Mouse (Mus musculus) myocyte (in vitro differentiated cells): ENCODE data around the gene Tshz3. TPM values are rescaled to one million over a fixed set of nuclear protein-coding genes. Genes with fewer than 3 reads are reported as not detected.
A peak's percentile ranks its signal among the peaks of the same experiment; 100 is the strongest.

Experiments used
- H3K27me3 ChIP-seq: one replicate; pipeline ENCODE4 v1.6.1; 2011; ENCODE audit not compliant: control insufficient read depth, insufficient read depth, insufficient read length
- H3K36me3 ChIP-seq: one replicate; pipeline ENCODE4 v1.6.1; 2011; ENCODE audit not compliant: control insufficient read depth, insufficient read depth
- H3K4me2 ChIP-seq: one replicate; pipeline ENCODE4 v1.6.1; 2011; ENCODE audit warnings: low read depth, control low read depth
- H3K4me3 ChIP-seq: one replicate; pipeline ENCODE4 v1.5.1; 2011; ENCODE audit warnings: mild to moderate bottlenecking, control low read depth, moderate library complexity
- H3K79me2 ChIP-seq: one replicate; pipeline ENCODE4 v1.6.1; 2011; ENCODE audit not compliant: control insufficient read depth, insufficient read depth
- H3ac ChIP-seq: one replicate; pipeline ENCODE4 v1.6.1; 2011; ENCODE audit not compliant: control insufficient read depth, insufficient read length
- CEBPB ChIP-seq: IDR thresholded peaks from 2 replicates; pipeline ENCODE4 v1.6.1; 2011; ENCODE audit warnings: mild to moderate bottlenecking, moderate library complexity; ENCODE audit not compliant: poor library complexity, insufficient read depth, severe bottlenecking
- E2F4 ChIP-seq: IDR thresholded peaks from one replicate; pipeline ENCODE4 v1.6.1; 2011; ENCODE audit warnings: mild to moderate bottlenecking, control low read depth, moderate library complexity; ENCODE audit not compliant: insufficient read depth
- MAX ChIP-seq: IDR thresholded peaks from one replicate; pipeline ENCODE4 v1.6.1; 2011; ENCODE audit warnings: low read depth, mild to moderate bottlenecking, control low read depth
- MYOD1 ChIP-seq, 3 experiments: IDR thresholded peaks; one replicate each; pipeline ENCODE4 v1.6.1; 2011; ENCODE audit warnings: control low read depth in 2 of 3, low read depth in 2 of 3, mild to moderate bottlenecking in 2 of 3, moderate library complexity in 1 of 3; ENCODE audit not compliant: insufficient read length in 2 of 3, control insufficient read depth in 1 of 3
- MYOG ChIP-seq, 3 experiments: IDR thresholded peaks; one replicate each; pipeline ENCODE4 v1.6.1; 2011; ENCODE audit warnings: control low read depth in 2 of 3, low read depth in 2 of 3, mild to moderate bottlenecking in 2 of 3; ENCODE audit not compliant: insufficient read length in 2 of 3, control insufficient read depth in 1 of 3, insufficient read depth in 1 of 3
- POLR2A ChIP-seq: IDR thresholded peaks from one replicate; pipeline ENCODE4 v1.6.1; 2011; ENCODE audit warnings: low read depth, mild to moderate bottlenecking, control low read depth, moderate library complexity; ENCODE audit not compliant: insufficient read length
- POLR2AphosphoS2 ChIP-seq: IDR thresholded peaks from one replicate; pipeline ENCODE4 v1.6.1; 2011; ENCODE audit warnings: low read depth, control low read depth; ENCODE audit not compliant: insufficient read length
- REST ChIP-seq: IDR thresholded peaks from one replicate; pipeline ENCODE4 v1.6.1; 2011; ENCODE audit warnings: mild to moderate bottlenecking, control low read depth, moderate library complexity; ENCODE audit not compliant: insufficient read depth, insufficient read length
- SRF ChIP-seq: IDR thresholded peaks from one replicate; pipeline ENCODE4 v1.6.1; 2011; ENCODE audit warnings: low read depth; ENCODE audit not compliant: control insufficient read depth, insufficient read length
- TCF12 ChIP-seq: IDR thresholded peaks from one replicate; pipeline ENCODE4 v1.6.1; 2011; ENCODE audit warnings: mild to moderate bottlenecking, control low read depth; ENCODE audit not compliant: poor library complexity, insufficient read depth, severe bottlenecking
- TCF3 ChIP-seq: IDR thresholded peaks from one replicate; pipeline ENCODE4 v1.6.1; 2011; ENCODE audit warnings: low read depth, control low read depth; ENCODE audit not compliant: insufficient read length
- USF1 ChIP-seq: IDR thresholded peaks from one replicate; pipeline ENCODE4 v1.6.1; 2011; ENCODE audit warnings: low read depth, mild to moderate bottlenecking, control low read depth, moderate library complexity
- polyA plus RNA-seq: library from polyadenylated mRNA; unstranded; fragments of >200 nt; fragmentation: generic; extraction: Trizol; gene quantifications from one replicate; pipeline ENCODE4 v1.2.1, GENCODE M21; 2012; ENCODE audit warnings: missing spikeins

The Tshz3 gene
- polyA plus RNA-seq, 1 experiment = 6.5 TPM

GRCm38 (mm10) chr7:36709974-36710373, 12.1 kb downstream of the Tshz3 start:
- Histone ChIP-seq H3K36me3 (no peaks in the 10 kb centered on the region), H3K27me3 (no peaks in the 10 kb centered on the region), H3ac (no peak overlapping the region), H3K79me2 (peaks cover 85% of the 10 kb centered on the region), H3K4me2 (no peak overlapping the region), H3K4me3 (no peak overlapping the region)
- no peak for TF ChIP-seq MAX
- no peak for TF ChIP-seq MYOG (IDR thresholded peaks at IDR 0.05; ENCODE audit: control insufficient read depth in 1 of 3, insufficient read depth in 1 of 3, insufficient read length in 2 of 3, low read depth in 2 of 3)
- TF ChIP-seq USF1 = no peak
- no peak for TF ChIP-seq POLR2AphosphoS2
- TF ChIP-seq REST = no peak
- TF ChIP-seq MYOD1 (IDR thresholded peaks at IDR 0.05; ENCODE audit: control insufficient read depth in 1 of 3, insufficient read length in 2 of 3, low read depth in 2 of 3) = no peak
- TF ChIP-seq POLR2A = no peak
- no peak for TF ChIP-seq CEBPB
- no peak for TF ChIP-seq TCF12
- no peak for TF ChIP-seq TCF3
- TF ChIP-seq E2F4 = no peak
- no peak for TF ChIP-seq SRF

GRCm38 (mm10) chr7:36710387-36710786, 12.5 kb downstream of the Tshz3 start:
- Histone ChIP-seq H3ac (no peak overlapping the region), H3K4me2 (no peak overlapping the region), H3K4me3 (no peak overlapping the region), H3K27me3 (no peaks in the 10 kb centered on the region), H3K36me3 (no peaks in the 10 kb centered on the region), H3K79me2 (peaks cover 86% of the 10 kb centered on the region)
- TF ChIP-seq MYOD1 (IDR thresholded peaks at IDR 0.05; ENCODE audit: control insufficient read depth in 1 of 3, insufficient read length in 2 of 3, low read depth in 2 of 3) = peak in 1 of 3 experiments; percentile 11
- no peak for TF ChIP-seq USF1
- no peak for TF ChIP-seq MYOG (IDR thresholded peaks at IDR 0.05; ENCODE audit: control insufficient read depth in 1 of 3, insufficient read depth in 1 of 3, insufficient read length in 2 of 3, low read depth in 2 of 3)
- TF ChIP-seq POLR2A = no peak

GRCm38 (mm10) chr7:36711766-36712165, 13.8 kb downstream of the Tshz3 start:
- Histone ChIP-seq H3K27me3 (no peaks in the 10 kb centered on the region), H3K4me3 (no peak overlapping the region)

GRCm38 (mm10) chr7:36714323-36714722, 16.4 kb downstream of the Tshz3 start:
- no peak overlapping the region for H3K4me3 ChIP-seq
- no peaks in the 10 kb centered on the region for H3K36me3 ChIP-seq
- TF ChIP-seq POLR2AphosphoS2 = no peak
- no peak for TF ChIP-seq E2F4
- peaks cover 77% of the 10 kb centered on the region for H3K79me2 ChIP-seq
- no peak overlapping the region for H3ac ChIP-seq
- H3K27me3 ChIP-seq = no peaks in the 10 kb centered on the region
- H3K4me2 ChIP-seq = no peak overlapping the region

More at GRCm38 (mm10) chr7:36711766-36712165, 13.8 kb downstream of the Tshz3 start:
- Histone ChIP-seq H3ac (no peak overlapping the region), H3K79me2 (peaks cover 81% of the 10 kb centered on the region), H3K36me3 (no peaks in the 10 kb centered on the region), H3K4me2 (no peak overlapping the region)
- TF ChIP-seq TCF12 = no peak
- no peak for TF ChIP-seq E2F4
- no peak for TF ChIP-seq MAX
- TF ChIP-seq MYOD1 (IDR thresholded peaks at IDR 0.05; ENCODE audit: control insufficient read depth in 1 of 3, insufficient read length in 2 of 3, low read depth in 2 of 3) = no peak
- no peak for TF ChIP-seq SRF
- TF ChIP-seq USF1 = no peak
- TF ChIP-seq TCF3 = no peak
- TF ChIP-seq POLR2A = no peak
- TF ChIP-seq MYOG (IDR thresholded peaks at IDR 0.05; ENCODE audit: control insufficient read depth in 1 of 3, insufficient read depth in 1 of 3, insufficient read length in 2 of 3, low read depth in 2 of 3) = no peak
- TF ChIP-seq CEBPB = no peak
- TF ChIP-seq REST = no peak
- no peak for TF ChIP-seq POLR2AphosphoS2

GRCm38 (mm10) chr7:36717192-36717591, 19.3 kb downstream of the Tshz3 start:
- TF ChIP-seq POLR2A (no peak), CEBPB (no peak), MYOD1 (IDR thresholded peaks at IDR 0.05; ENCODE audit: control insufficient read depth in 1 of 3, insufficient read length in 2 of 3, low read depth in 2 of 3) (no peak), POLR2AphosphoS2 (no peak), MYOG (IDR thresholded peaks at IDR 0.05; ENCODE audit: control insufficient read depth in 1 of 3, insufficient read depth in 1 of 3, insufficient read length in 2 of 3, low read depth in 2 of 3) (no peak), USF1 (no peak), MAX (no peak), SRF (no peak), TCF3 (no peak), REST (no peak), TCF12 (no peak), E2F4 (no peak)
- Histone ChIP-seq H3K4me3 (no peak overlapping the region), H3K27me3 (no peaks in the 10 kb centered on the region), H3ac (no peak overlapping the region), H3K4me2 (peak overlapping the region; percentile 9), H3K79me2 (peaks cover 79% of the 10 kb centered on the region), H3K36me3 (no peaks in the 10 kb centered on the region)
